Mouse (Mus musculus) liver, embryonic 16.5 days (tissue): Measurements from ENCODE around the gene Lcn10. TPM values are rescaled to one million over a fixed set of nuclear protein-coding genes. Genes with fewer than 3 reads are reported as not detected.
"Not testable (repeated sequence)": the region's sequence is repeated elsewhere in the genome, so short reads cannot be mapped to it uniquely, and the experiment has no call there.

Experiments
- ATAC-seq: fragments of 200-750 bp; cut with Nextera tagmentation; 2 replicates; pipeline ENCODE4 v1.8.0; 2017; ENCODE audit warnings: low read depth, mild to moderate bottlenecking, moderate number of reproducible peaks, moderate library complexity
- H3K27ac ChIP-seq: fragments of 300-500 bp; sonication (generic); 2 replicates; pipeline ENCODE4 v1.5.1; 2014; ENCODE audit warnings: mild to moderate bottlenecking, low read length
- H3K27me3 ChIP-seq: fragments of 300-500 bp; sonication (generic); 2 replicates; pipeline ENCODE4 v1.6.1; 2014; ENCODE audit warnings: low read depth, low read length, mixed read lengths; ENCODE audit not compliant: control insufficient read depth, insufficient read depth
- H3K36me3 ChIP-seq: fragments of 300-500 bp; sonication (generic); 2 replicates; pipeline ENCODE4 v1.6.1; 2014; ENCODE audit warnings: mild to moderate bottlenecking; ENCODE audit not compliant: control insufficient read depth, insufficient read depth
- H3K4me1 ChIP-seq: fragments of 300-500 bp; sonication (generic); 2 replicates; pipeline ENCODE4 v1.6.1; 2014; ENCODE audit warnings: low read depth, low read length, mixed read lengths; ENCODE audit not compliant: control insufficient read depth
- H3K4me2 ChIP-seq: fragments of 300-500 bp; sonication (generic); 2 replicates; pipeline ENCODE4 v1.6.1; 2014; ENCODE audit warnings: low read depth, low read length, mixed read lengths
- H3K4me3 ChIP-seq: fragments of 300-500 bp; sonication (generic); 2 replicates; pipeline ENCODE4 v1.5.1; 2014; ENCODE audit warnings: low read depth, mild to moderate bottlenecking, low read length
- H3K9ac ChIP-seq: fragments of 300-500 bp; sonication (generic); 2 replicates; pipeline ENCODE4 v1.6.1; 2014; ENCODE audit warnings: low read depth, low read length
- H3K9me3 ChIP-seq: fragments of 300-500 bp; sonication (generic); replicated peaks from 2 replicates; pipeline ENCODE4 v1.6.1; 2016; ENCODE audit warnings: low read length; ENCODE audit not compliant: control insufficient read depth
- WGBS: fragments of 180-500 bp; shearing (Covaris S2); extraction: QIAGEN DNeasy Blood & Tissue Kit; methylation state at CpG from one replicate; pipeline ENCODE4 v1.1.7; 2014; ENCODE audit not compliant: insufficient replicate concordance; 5-methylcytosine and 5-hydroxymethylcytosine counted together
- polyA plus RNA-seq: library from polyadenylated mRNA; unstranded; fragments of >200 nt; fragmentation: Nextera tagmentation; extraction: Ambion mirVana; gene quantifications from 2 replicates; pipeline ENCODE4 v1.2.1, GENCODE M21; 2015

The Lcn10 gene
- polyA plus RNA-seq, 1 experiment from 2014 or later = not detected

- Histone ChIP-seq H3K9ac (no peak overlapping the region), H3K9me3 (no peaks in the 10 kb centered on the region), H3K4me3 (no peak overlapping the region), H3K4me2 (no peak overlapping the region), H3K4me1 (no peaks in the 10 kb centered on the region), H3K27ac (no peak overlapping the region), H3K36me3 (no peaks in the 10 kb centered on the region), H3K27me3 (no peaks in the 10 kb centered on the region)
- ATAC-seq = no peak
- 45% methylated on average over 4 of the region's 4 CpGs for WGBS
Measured at GRCm38 (mm10) chr2:25696951-25697350, 14.4 kb downstream of the Lcn10 start.

- no peak overlapping the region for H3K4me3 ChIP-seq
- H3K36me3 ChIP-seq = no peaks in the 10 kb centered on the region
- H3K27me3 ChIP-seq = no peaks in the 10 kb centered on the region
- H3K4me2 ChIP-seq = no peak overlapping the region
- H3K4me1 ChIP-seq = no peaks in the 10 kb centered on the region
- no peak for ATAC-seq
- 61% methylated on average over 2 of the region's 2 CpGs for WGBS
- no peaks in the 10 kb centered on the region for H3K9me3 ChIP-seq
- H3K9ac ChIP-seq = no peak overlapping the region
- no peak overlapping the region for H3K27ac ChIP-seq
Measured at GRCm38 (mm10) chr2:25698696-25699095, 16.2 kb downstream of the Lcn10 start.

- not testable (repeated sequence) for H3K4me1 ChIP-seq
Measured at GRCm38 (mm10) chr2:25699743-25700142, 17.2 kb downstream of the Lcn10 start, which contains the start of gene Obp2a. TSS of gene Obp2a (plus strand) at chr2:25700043.

GRCm38 (mm10) chr2:25701001-25701400, 18.5 kb downstream of the Lcn10 start:
- H3K4me3 ChIP-seq = no peak overlapping the region
- H3K9ac ChIP-seq = no peak overlapping the region
- H3K27me3 ChIP-seq = no peaks in the 10 kb centered on the region
- no peak overlapping the region for H3K4me2 ChIP-seq
- no peaks in the 10 kb centered on the region for H3K4me1 ChIP-seq
- ATAC-seq = no peak
- no peaks in the 10 kb centered on the region for H3K9me3 ChIP-seq
- H3K27ac ChIP-seq = no peak overlapping the region
- H3K36me3 ChIP-seq = no peaks in the 10 kb centered on the region
- WGBS = 39% methylated on average over 5 of the region's 5 CpGs

More at GRCm38 (mm10) chr2:25699743-25700142, 17.2 kb downstream of the Lcn10 start, which contains the start of gene Obp2a:
- WGBS = 68% methylated on average over 3 of the region's 3 CpGs
- not testable (repeated sequence) for ATAC-seq, H3K27ac ChIP-seq, H3K4me3 ChIP-seq, H3K27me3 ChIP-seq, H3K9me3 ChIP-seq, H3K9ac ChIP-seq, H3K36me3 ChIP-seq, H3K4me2 ChIP-seq

GRCm38 (mm10) chr2:25703706-25704105, 21.2 kb downstream of the Lcn10 start:
- H3K27ac ChIP-seq = no peak overlapping the region
- no peak overlapping the region for H3K4me2 ChIP-seq
- H3K9me3 ChIP-seq = no peaks in the 10 kb centered on the region
- no peaks in the 10 kb centered on the region for H3K4me1 ChIP-seq
- peaks cover 9% of the 10 kb centered on the region; the same call in 1 of the 2 replicates for H3K27me3 ChIP-seq
- H3K9ac ChIP-seq = no peak overlapping the region
- ATAC-seq = no peak
- 66% methylated on average over 4 of the region's 4 CpGs for WGBS
- no peaks in the 10 kb centered on the region for H3K36me3 ChIP-seq
- no peak overlapping the region for H3K4me3 ChIP-seq

- Histone ChIP-seq H3K4me3 (peak within 1 kb of the TSS; percentile 62), H3K4me2 (peak within 1 kb of the TSS; percentile 65), H3K36me3 (no peaks in the 10 kb centered on the region), H3K4me1 (no peaks in the 10 kb centered on the region), H3K27me3 (peaks cover 9% of the 10 kb centered on the region; the same call in 1 of the 2 replicates), H3K9ac (peak within 1 kb of the TSS; percentile 18; the same call in 1 of the 2 replicates), H3K27ac (no peak within 1 kb of the TSS), H3K9me3 (no peaks in the 10 kb centered on the region)
- under 1% methylated on average over 74 of the region's 78 CpGs for WGBS
- ATAC-seq = peak; percentile 41
Measured at GRCm38 (mm10) chr2:25706643-25707481, 24.3 kb downstream of the Lcn10 start, which contains the start of gene Bmyc. TSS of gene Bmyc (plus strand) at chr2:25706739.

- Histone ChIP-seq H3K27ac (no peak overlapping the region), H3K4me1 (no peaks in the 10 kb centered on the region), H3K9ac (no peak overlapping the region), H3K36me3 (no peaks in the 10 kb centered on the region), H3K4me3 (no peak overlapping the region), H3K27me3 (peaks cover 9% of the 10 kb centered on the region; the same call in 1 of the 2 replicates), H3K9me3 (no peaks in the 10 kb centered on the region), H3K4me2 (no peak overlapping the region)
- ATAC-seq = no peak
- WGBS = 68% methylated on average over 2 of the region's 2 CpGs
Measured at GRCm38 (mm10) chr2:25708121-25708520, 25.6 kb downstream of the Lcn10 start.

- not testable (repeated sequence) for H3K27me3 ChIP-seq, H3K4me2 ChIP-seq, H3K4me3 ChIP-seq, H3K4me1 ChIP-seq, H3K36me3 ChIP-seq, H3K27ac ChIP-seq, ATAC-seq, H3K9ac ChIP-seq, H3K9me3 ChIP-seq
- 76% methylated on average over 1 of the region's 1 CpGs for WGBS
Measured at GRCm38 (mm10) chr2:25709056-25709455, 26.5 kb downstream of the Lcn10 start.

- not testable (repeated sequence) for H3K27me3 ChIP-seq, H3K4me1 ChIP-seq, H3K9me3 ChIP-seq, H3K36me3 ChIP-seq, ATAC-seq, H3K4me3 ChIP-seq, H3K27ac ChIP-seq, H3K9ac ChIP-seq, H3K4me2 ChIP-seq
- WGBS = 47% methylated on average over 2 of the region's 2 CpGs
Measured at GRCm38 (mm10) chr2:25709791-25710190, 27.3 kb downstream of the Lcn10 start.
